Mouse (Mus musculus): Measurements from ENCODE around the gene 4930455H04Rik. TPM values are rescaled to one million over a fixed set of nuclear protein-coding genes. Genes with fewer than 3 reads are reported as not detected.
A peak's percentile ranks its signal among the peaks of the same experiment; 100 is the strongest.

4930455H04Rik gene
- polyA plus RNA-seq, 1 experiment: not detected

GRCm38 (mm10) chr3:116955061-116955460 lies 13.0 kb upstream of the 4930455H04Rik start:
- Histone ChIP-seq H3K27ac (ENCODE audit: insufficient read depth, low read length) (no peak overlapping the region), H3K4me3 (replicated peaks; ENCODE audit: insufficient read depth, low read depth, low read length) (no peak overlapping the region), H3K4me1 (ENCODE audit: control insufficient read depth, insufficient read depth, low read length) (no peaks in the 10 kb centered on the region), H3K27me3 (ENCODE audit: control insufficient read depth, insufficient read depth, low read length) (no peaks in the 10 kb centered on the region)
- no peak for DNase-seq
- WGBS: 68% methylated on average over 6 of the region's 6 CpGs
- TF ChIP-seq POLR2A (IDR thresholded peaks at IDR 0.05; ENCODE audit: borderline replicate concordance, insufficient read depth, low read length) (no peak), CTCF (IDR thresholded peaks at IDR 0.05; ENCODE audit: borderline replicate concordance, insufficient read depth, low read depth, low read length) (no peak)

DNA sequence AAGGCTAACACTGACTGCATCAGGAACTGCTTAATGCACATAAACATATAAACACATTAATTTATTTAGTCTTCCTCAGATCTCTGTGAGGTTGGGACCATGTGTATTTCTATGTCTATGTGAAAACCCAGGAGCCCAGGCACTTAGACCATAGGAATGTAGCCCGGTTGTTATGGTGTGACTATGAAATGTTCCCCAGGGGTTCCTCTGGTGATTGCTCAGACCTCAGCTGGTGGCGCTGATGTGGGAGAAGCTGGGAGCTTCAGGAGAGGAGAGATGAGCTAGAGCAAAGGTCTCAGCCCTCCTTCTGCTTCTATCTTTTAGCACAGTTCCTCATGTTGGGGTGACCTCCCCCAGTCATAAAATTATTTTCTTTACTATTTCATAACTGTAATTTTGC lies 7.7 kb upstream of the 4930455H04Rik start:
- no peaks in the 10 kb centered on the region for H3K4me1 ChIP-seq (ENCODE audit: control insufficient read depth, insufficient read depth, low read length)
- 76% methylated on average over 2 of the region's 2 CpGs for WGBS
- DNase-seq: no peak
- TF ChIP-seq CTCF (IDR thresholded peaks at IDR 0.05; ENCODE audit: borderline replicate concordance, insufficient read depth, low read depth, low read length): no peak
- no peak for TF ChIP-seq POLR2A (IDR thresholded peaks at IDR 0.05; ENCODE audit: borderline replicate concordance, insufficient read depth, low read length)
- H3K27ac ChIP-seq (ENCODE audit: insufficient read depth, low read length): no peak overlapping the region
- H3K4me3 ChIP-seq (replicated peaks; ENCODE audit: insufficient read depth, low read depth, low read length): no peak overlapping the region
- H3K27me3 ChIP-seq (ENCODE audit: control insufficient read depth, insufficient read depth, low read length): no peaks in the 10 kb centered on the region

GRCm38 (mm10) chr3:116961354-116962142 lies 6.5 kb upstream of the 4930455H04Rik start:
- WGBS: 81% methylated on average over 15 of the region's 15 CpGs
- Histone ChIP-seq H3K4me1 (ENCODE audit: control insufficient read depth, insufficient read depth, low read length) (no peaks in the 10 kb centered on the region), H3K4me3 (replicated peaks; ENCODE audit: insufficient read depth, low read depth, low read length) (no peak overlapping the region), H3K27me3 (ENCODE audit: control insufficient read depth, insufficient read depth, low read length) (no peaks in the 10 kb centered on the region), H3K27ac (ENCODE audit: insufficient read depth, low read length) (no peak overlapping the region)
- TF ChIP-seq POLR2A (IDR thresholded peaks at IDR 0.05; ENCODE audit: borderline replicate concordance, insufficient read depth, low read length) (no peak), CTCF (IDR thresholded peaks at IDR 0.05; ENCODE audit: borderline replicate concordance, insufficient read depth, low read depth, low read length) (no peak)
- DNase-seq: no peak

GRCm38 (mm10) chr3:116963213-116963612 lies 4.9 kb upstream of the 4930455H04Rik start:
- no peak overlapping the region for H3K27ac ChIP-seq (ENCODE audit: insufficient read depth, low read length)
- TF ChIP-seq POLR2A (IDR thresholded peaks at IDR 0.05; ENCODE audit: borderline replicate concordance, insufficient read depth, low read length) (no peak), CTCF (IDR thresholded peaks at IDR 0.05; ENCODE audit: borderline replicate concordance, insufficient read depth, low read depth, low read length) (no peak)
- H3K4me3 ChIP-seq (replicated peaks; ENCODE audit: insufficient read depth, low read depth, low read length): no peak overlapping the region
- no peaks in the 10 kb centered on the region for H3K4me1 ChIP-seq (ENCODE audit: control insufficient read depth, insufficient read depth, low read length)
- no peak for DNase-seq
- WGBS: 68% methylated on average over 4 of the region's 4 CpGs
- H3K27me3 ChIP-seq (ENCODE audit: control insufficient read depth, insufficient read depth, low read length): no peaks in the 10 kb centered on the region; the same call in 1 of the 2 replicates

- no peak for DNase-seq
- TF ChIP-seq CTCF (IDR thresholded peaks at IDR 0.05; ENCODE audit: borderline replicate concordance, insufficient read depth, low read depth, low read length) (no peak), POLR2A (IDR thresholded peaks at IDR 0.05; ENCODE audit: borderline replicate concordance, insufficient read depth, low read length) (no peak)
- H3K4me1 ChIP-seq (ENCODE audit: control insufficient read depth, insufficient read depth, low read length): no peaks in the 10 kb centered on the region
- no peak overlapping the region for H3K4me3 ChIP-seq (replicated peaks; ENCODE audit: insufficient read depth, low read depth, low read length)
- H3K27me3 ChIP-seq (ENCODE audit: control insufficient read depth, insufficient read depth, low read length): no peaks in the 10 kb centered on the region; the same call in 1 of the 2 replicates
- no peak overlapping the region for H3K27ac ChIP-seq (ENCODE audit: insufficient read depth, low read length)
- WGBS: 25% methylated on average over 9 of the region's 9 CpGs
Measured at GRCm38 (mm10) chr3:116964426-116964825, 3.6 kb upstream of the 4930455H04Rik start.

DNA sequence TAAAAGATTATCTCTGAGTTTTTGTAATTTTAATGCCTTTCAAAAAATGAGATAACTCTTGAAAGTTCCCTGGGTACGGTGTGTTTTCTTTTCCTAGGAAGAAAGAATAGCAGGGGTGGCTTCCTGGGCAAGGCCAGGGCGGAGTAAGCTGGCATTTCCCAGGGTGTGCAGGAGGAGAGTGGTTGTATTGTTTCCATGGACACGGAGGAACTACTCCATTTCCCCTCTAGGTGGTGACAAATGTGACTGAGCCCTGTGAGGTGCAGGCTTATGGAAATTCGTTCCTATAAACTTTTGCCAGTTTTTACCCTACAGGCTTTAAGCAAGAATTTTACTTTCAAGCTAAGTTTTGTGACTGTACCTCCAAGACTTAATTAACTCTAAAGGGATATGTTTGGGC lies 1.8 kb upstream of the 4930455H04Rik start:
- H3K4me3 ChIP-seq (replicated peaks; ENCODE audit: insufficient read depth, low read depth, low read length): no peak overlapping the region

DNA sequence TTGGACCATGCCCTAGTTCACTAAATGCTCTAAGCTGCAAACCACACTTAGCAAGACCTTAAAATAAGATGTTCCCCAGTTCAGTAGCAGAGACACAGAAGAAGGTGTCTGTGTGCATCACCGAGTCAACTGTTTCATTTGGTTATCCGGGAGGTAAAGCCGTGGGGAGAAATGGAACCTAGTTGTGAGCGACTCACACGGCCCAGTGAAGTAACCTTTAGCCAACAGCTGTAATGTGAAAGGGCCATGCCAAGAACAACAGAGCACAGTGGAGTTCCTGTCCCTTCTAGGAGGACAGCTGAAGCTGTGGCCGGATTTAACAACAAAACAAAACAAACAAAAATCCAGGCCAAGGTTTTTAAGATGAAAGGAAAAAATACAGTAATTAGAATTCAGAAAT lies 1.3 kb upstream of the 4930455H04Rik start:
- WGBS: 28% methylated on average over 6 of the region's 6 CpGs
- no peaks in the 10 kb centered on the region; the same call in 1 of the 2 replicates for H3K27me3 ChIP-seq (ENCODE audit: control insufficient read depth, insufficient read depth, low read length)
- no peaks in the 10 kb centered on the region for H3K4me1 ChIP-seq (ENCODE audit: control insufficient read depth, insufficient read depth, low read length)
- no peak overlapping the region for H3K27ac ChIP-seq (ENCODE audit: insufficient read depth, low read length)
- no peak for TF ChIP-seq POLR2A (IDR thresholded peaks at IDR 0.05; ENCODE audit: borderline replicate concordance, insufficient read depth, low read length)
- no peak for TF ChIP-seq CTCF (IDR thresholded peaks at IDR 0.05; ENCODE audit: borderline replicate concordance, insufficient read depth, low read depth, low read length)
- DNase-seq: no peak
- no peak overlapping the region for H3K4me3 ChIP-seq (replicated peaks; ENCODE audit: insufficient read depth, low read depth, low read length)

More for the DNA sequence above, 1.8 kb upstream of the 4930455H04Rik start:
- TF ChIP-seq POLR2A (IDR thresholded peaks at IDR 0.05; ENCODE audit: borderline replicate concordance, insufficient read depth, low read length) (no peak), CTCF (IDR thresholded peaks at IDR 0.05; ENCODE audit: borderline replicate concordance, insufficient read depth, low read depth, low read length) (0 out of 2 replicates have a peak, but pooled peaks have one; percentile 7)
- H3K27me3 ChIP-seq (ENCODE audit: control insufficient read depth, insufficient read depth, low read length): no peaks in the 10 kb centered on the region; the same call in 1 of the 2 replicates
- WGBS: 13% methylated on average over 4 of the region's 4 CpGs
- no peak for DNase-seq
- H3K27ac ChIP-seq (ENCODE audit: insufficient read depth, low read length): no peak overlapping the region
- H3K4me1 ChIP-seq (ENCODE audit: control insufficient read depth, insufficient read depth, low read length): no peaks in the 10 kb centered on the region

DNA sequence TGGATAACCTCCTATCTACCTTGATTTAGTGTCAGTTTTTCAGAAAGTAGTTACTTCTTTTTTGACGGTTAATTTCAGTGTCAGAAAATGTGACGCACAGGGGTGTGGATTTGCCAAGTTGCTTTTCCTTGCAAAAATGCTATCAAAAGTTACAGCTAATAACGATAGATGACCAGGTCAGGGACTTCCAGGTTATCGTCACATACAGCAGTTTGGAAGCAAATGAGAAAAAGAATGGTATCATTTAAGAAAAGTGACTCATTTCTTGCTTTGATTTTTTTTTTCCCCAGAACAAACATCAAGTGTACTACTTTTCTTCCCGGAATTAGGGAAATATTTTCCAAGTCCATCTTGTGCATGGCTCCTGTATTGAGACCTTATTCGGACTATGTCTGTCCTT lies 631 bp upstream of the 4930455H04Rik start:
- 72% methylated on average over 6 of the region's 6 CpGs for WGBS
- Histone ChIP-seq H3K4me1 (ENCODE audit: control insufficient read depth, insufficient read depth, low read length) (no peaks in the 10 kb centered on the region), H3K27me3 (ENCODE audit: control insufficient read depth, insufficient read depth, low read length) (no peaks in the 10 kb centered on the region; the same call in 1 of the 2 replicates), H3K27ac (ENCODE audit: insufficient read depth, low read length) (no peak overlapping the region), H3K4me3 (replicated peaks; ENCODE audit: insufficient read depth, low read depth, low read length) (no peak overlapping the region)
- no peak for TF ChIP-seq CTCF (IDR thresholded peaks at IDR 0.05; ENCODE audit: borderline replicate concordance, insufficient read depth, low read depth, low read length)
- TF ChIP-seq POLR2A (IDR thresholded peaks at IDR 0.05; ENCODE audit: borderline replicate concordance, insufficient read depth, low read length): no peak
- DNase-seq: no peak

Data from cerebellum, adult 2 months (tissue).